Mouse (Mus musculus) olfactory bulb, adult 2 months (tissue): ENCODE measurements around the gene 5430419D17Rik.

Source experiments
- CTCF ChIP-seq: fragments of 200-500 bp; IDR thresholded peaks from 2 replicates; pipeline ENCODE4 v1.5.1; 2012; ENCODE audit warnings: low read depth, mild to moderate bottlenecking, low read length, moderate library complexity; ENCODE audit not compliant: insufficient read depth
- POLR2A ChIP-seq: fragments of 200-500 bp; IDR thresholded peaks from 2 replicates; pipeline ENCODE4 v1.6.1; 2012; ENCODE audit warnings: mild to moderate bottlenecking, low read depth, low read length, moderate library complexity; ENCODE audit not compliant: insufficient read depth

- TF ChIP-seq POLR2A, result no peak
- TF ChIP-seq CTCF, result no peak
Observed at GRCm38 (mm10) chr7:131162251-131162650, 12.0 kb upstream of the 5430419D17Rik start.
